Mouse (Mus musculus) MEL (cell line): ENCODE results near the gene Dlec1.

Experiments
- CTCF ChIP-seq, 3 experiments: IDR thresholded peaks in 2 of 3; conservative IDR thresholded peaks in 1 of 3; 2 replicates each; pipeline ENCODE4 v1.5.1; 2011 to 2012; ENCODE audit warnings: low read length in 3 of 3, low read depth in 2 of 3, mild to moderate bottlenecking in 2 of 3, improper control_type of control experiment in 1 of 3, inconsistent platforms in 1 of 3, mixed read lengths in 1 of 3, moderate library complexity in 1 of 3; ENCODE audit not compliant: control insufficient read depth in 1 of 3, insufficient read depth in 1 of 3, poor library complexity in 1 of 3, severe bottlenecking in 1 of 3
- EP300 ChIP-seq, 2 experiments: IDR thresholded peaks; 2 replicates each; pipeline ENCODE4 v1.6.1; 2011; ENCODE audit warnings: improper control_type of control experiment in 2 of 2, low read length in 2 of 2, low read depth in 1 of 2, mild to moderate bottlenecking in 1 of 2
- ETS1 ChIP-seq: IDR thresholded peaks from 2 replicates; pipeline ENCODE4 v1.6.1; 2012; ENCODE audit warnings: low read depth, mild to moderate bottlenecking, inconsistent platforms, low read length, improper control_type of control experiment, moderate library complexity
- GABPA ChIP-seq: IDR thresholded peaks from 2 replicates; pipeline ENCODE4 v1.6.1; 2012; ENCODE audit warnings: low read depth, mild to moderate bottlenecking, inconsistent platforms, low read length, improper control_type of control experiment, moderate library complexity
- KAT2A ChIP-seq: conservative IDR thresholded peaks from 2 replicates; pipeline ENCODE4 v1.6.1; 2012; ENCODE audit warnings: low read depth, low read length, improper control_type of control experiment, inconsistent platforms
- POLR2A ChIP-seq, 2 experiments: IDR thresholded peaks; 2 replicates each; pipeline ENCODE4 v1.6.1; 2011 to 2012; ENCODE audit warnings: low read length in 2 of 2, mild to moderate bottlenecking in 2 of 2, control low read depth in 1 of 2, improper control_type of control experiment in 1 of 2, low read depth in 1 of 2, moderate library complexity in 1 of 2; ENCODE audit not compliant: control insufficient read depth in 1 of 2, insufficient read depth in 1 of 2, poor library complexity in 1 of 2
- POLR2AphosphoS5 ChIP-seq: IDR thresholded peaks from 2 replicates; pipeline ENCODE4 v1.6.1; 2012; ENCODE audit warnings: low read depth, borderline replicate concordance, mild to moderate bottlenecking, inconsistent platforms, low read length, moderate library complexity, mixed read lengths
- USF1 ChIP-seq: IDR thresholded peaks from 2 replicates; pipeline ENCODE4 v1.6.1; 2014; ENCODE audit warnings: low read depth, mild to moderate bottlenecking, inconsistent platforms, low read length, improper control_type of control experiment, moderate library complexity
- ZMIZ1 ChIP-seq: IDR thresholded peaks from 2 replicates; pipeline ENCODE4 v1.6.1; 2012; ENCODE audit warnings: low read depth, mild to moderate bottlenecking, inconsistent platforms, low read length, improper control_type of control experiment, moderate library complexity

DNA sequence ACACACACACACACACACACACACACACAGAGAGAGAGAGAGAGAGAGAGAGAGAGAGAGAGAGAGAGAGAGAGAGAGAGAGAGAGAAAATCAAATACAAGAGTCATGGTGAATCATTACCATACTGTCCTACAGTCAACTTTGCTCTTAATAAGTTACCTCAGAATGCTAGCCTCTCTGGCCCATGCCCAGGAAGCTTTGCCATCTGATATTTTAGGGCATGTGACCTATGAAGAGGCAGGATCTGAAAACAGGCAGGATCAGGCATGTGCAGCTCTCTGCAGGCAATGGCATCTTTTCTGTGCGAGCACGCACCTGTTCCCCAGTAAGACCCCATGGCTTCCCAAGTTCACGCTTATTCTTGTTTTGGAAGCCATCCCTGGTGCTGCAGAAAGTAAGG, 58.4 kb downstream of the Dlec1 start:
- TF ChIP-seq ETS1 (no peak), ZMIZ1 (no peak), POLR2AphosphoS5 (no peak), EP300 (IDR thresholded peaks at IDR 0.05; ENCODE audit: low read depth in 1 of 2, low read length in 2 of 2) (no peak), CTCF (IDR thresholded peaks at IDR 0.05 in 2 of 3, conservative IDR thresholded peaks at IDR 0.05 in 1 of 3; ENCODE audit: control insufficient read depth in 1 of 3, insufficient read depth in 1 of 3, low read depth in 2 of 3, low read length in 3 of 3, poor library complexity in 1 of 3, severe bottlenecking in 1 of 3) (no peak), KAT2A (no peak), POLR2A (IDR thresholded peaks at IDR 0.05; ENCODE audit: control insufficient read depth in 1 of 2, insufficient read depth in 1 of 2, low read depth in 1 of 2, low read length in 2 of 2, poor library complexity in 1 of 2) (no peak), GABPA (no peak), USF1 (no peak)
